In genomic region chr2:50741337-50741736, GRCm38 (mm10) we compare ENCODE assay signal across 27 mouse cellular contexts.
DNase-seq lines count a peak whose midpoint lies in the region; ATAC-seq lines count a peak whose summit lies in the region.
"Had no signal": no experiment of that assay in that cellular context is flagged by ENCODE, and none has a peak within 500 bp of the region (broad histone marks: within the 10 kb centered on the region; RNA-seq: fewer than 3 reads in every experiment).

No protein-coding gene starts in this region.

- WGBS in lung, embryonic 15.5 days = 60% methylated on average over 2 of the region's 2 CpGs

- H3K36me3 ChIP-seq in lung, embryonic 15.5 days = no peaks in the 10 kb centered on the region
- H3K36me3 ChIP-seq: embryonic facial prominence, embryonic 12.5 days; embryonic facial prominence, embryonic 15.5 days; heart, embryonic 10.5 days; heart, embryonic 13.5 days had no signal

- no peaks in the 10 kb centered on the region for H3K4me1 ChIP-seq in lung, embryonic 15.5 days
- H3K4me1 ChIP-seq: heart, embryonic 13.5 days had no signal

- no peak overlapping the region for H3K4me3 ChIP-seq in lung, embryonic 15.5 days
- H3K4me3 ChIP-seq: embryonic facial prominence, embryonic 12.5 days; embryonic facial prominence, embryonic 15.5 days; gastrocnemius, adult 2 months; heart, adult 2 months; heart, embryonic 10.5 days; heart, embryonic 13.5 days had no signal

- H3K9me3 ChIP-seq in lung, embryonic 15.5 days = no peaks in the 10 kb centered on the region
- H3K9me3 ChIP-seq: embryonic facial prominence, embryonic 12.5 days; embryonic facial prominence, embryonic 15.5 days; heart, embryonic 10.5 days; heart, embryonic 13.5 days had no signal

- no peak overlapping the region for H3K27ac ChIP-seq in lung, embryonic 15.5 days
- H3K27ac ChIP-seq: embryonic facial prominence, embryonic 12.5 days; embryonic facial prominence, embryonic 15.5 days; gastrocnemius, adult 2 months; heart, adult 2 months; heart, embryonic 10.5 days; heart, embryonic 13.5 days; hindbrain, embryonic 14.5 days; hindbrain, postnatal 0 days had no signal

- no peak overlapping the region for H3K4me2 ChIP-seq in lung, embryonic 15.5 days
- H3K4me2 ChIP-seq: embryonic facial prominence, embryonic 12.5 days; embryonic facial prominence, embryonic 15.5 days; heart, embryonic 13.5 days; hindbrain, embryonic 14.5 days had no signal

- H3K27me3 ChIP-seq in lung, embryonic 15.5 days = no peaks in the 10 kb centered on the region
- H3K27me3 ChIP-seq: embryonic facial prominence, embryonic 12.5 days; embryonic facial prominence, embryonic 15.5 days; heart, embryonic 13.5 days; Patski had no signal

- ATAC-seq in lung, embryonic 15.5 days (ENCODE audit: borderline replicate concordance, extremely low read depth, low FRiP score, low TSS enrichment) = peak; percentile 27; the same call in 1 of the 2 replicates
- ATAC-seq in granulocyte monocyte progenitor cell, adult 5-6 weeks (replicated peaks; ENCODE audit: poor library complexity, severe bottlenecking) = peak; percentile 68
- ATAC-seq: CD4-positive, CD25-positive, alpha-beta regulatory T cell, adult 4 months; forebrain, embryonic 14.5 days; forebrain, postnatal 0 days; hindbrain, postnatal 0 days; inflammation-experienced regulatory T-cells, adult 6 months; Patski had no signal

- DNase-seq in lung, postnatal 4 days = no peak
- DNase-seq in MEL-GATA-1-ER (ENCODE audit: extremely low read depth, low read depth) = peak; percentile 8
- no peak for DNase-seq in layer of hippocampus, adult 8-10 months (ENCODE audit: low spot score in 2 of 2)
- no peak for DNase-seq in embryo, embryonic 10.5 days (ENCODE audit: low spot score)
- DNase-seq: adrenal gland, postnatal 10 days; adrenal gland, postnatal 36 days; cerebellum, adult 18-20 months; cerebellum, adult 9-11 months; cerebellum, postnatal 36 days; forebrain, postnatal 0 days; gastrocnemius, adult 2 months; gastrocnemius, postnatal 14 days; heart, adult 2 months; heart, postnatal 14 days; heart, postnatal 4 days had no signal

- no peak overlapping the region for H3K9ac ChIP-seq in lung, embryonic 15.5 days
- H3K9ac ChIP-seq: embryonic facial prominence, embryonic 12.5 days; embryonic facial prominence, embryonic 15.5 days; forebrain, postnatal 0 days; heart, embryonic 13.5 days; hindbrain, embryonic 14.5 days had no signal
